Mouse (Mus musculus) liver, postnatal 0 days (tissue): ENCODE results near the gene Mybphl. TPM values are rescaled to one million over a fixed set of nuclear protein-coding genes. Genes with fewer than 3 reads are reported as not detected.

Source experiments
- ATAC-seq: fragments of 200-750 bp; cut with Nextera tagmentation; 2 replicates; pipeline ENCODE4 v1.8.0; 2017; ENCODE audit warnings: mild to moderate bottlenecking, moderate library complexity
- DNase-seq: peaks from one replicate; pipeline ENCODE4 v3.0.0-alpha.2; 2016
- H3K27ac ChIP-seq: fragments of 300-500 bp; sonication (generic); 2 replicates; pipeline ENCODE4 v1.5.1; 2014; ENCODE audit warnings: antibody characterized with exemption, moderate library complexity, mild to moderate bottlenecking, low read depth
- H3K27me3 ChIP-seq: fragments of 300-500 bp; sonication (generic); 2 replicates; pipeline ENCODE4 v1.6.1; 2014; ENCODE audit warnings: low read length, control low read depth, mixed read lengths; ENCODE audit not compliant: insufficient read depth
- H3K36me3 ChIP-seq: fragments of 300-500 bp; sonication (generic); replicated peaks from 2 replicates; pipeline ENCODE4 v1.6.1; 2014; ENCODE audit warnings: mild to moderate bottlenecking, control low read depth, low read length, moderate library complexity, mixed read lengths; ENCODE audit not compliant: insufficient read depth
- H3K4me1 ChIP-seq: fragments of 300-500 bp; sonication (generic); 2 replicates; pipeline ENCODE4 v1.6.1; 2014; ENCODE audit warnings: antibody characterized with exemption, mild to moderate bottlenecking, control low read depth; ENCODE audit not compliant: insufficient read depth
- H3K4me2 ChIP-seq: fragments of 300-500 bp; sonication (generic); 2 replicates; pipeline ENCODE4 v1.6.1; 2014; ENCODE audit warnings: low read depth, mild to moderate bottlenecking, low read length, moderate library complexity, mixed read lengths
- H3K4me3 ChIP-seq: fragments of 300-500 bp; sonication (generic); 2 replicates; pipeline ENCODE4 v1.5.1; 2014; ENCODE audit warnings: low read depth, low read length
- H3K9ac ChIP-seq: fragments of 300-500 bp; sonication (generic); replicated peaks from 2 replicates; pipeline ENCODE4 v1.6.1; 2014; ENCODE audit warnings: mild to moderate bottlenecking, moderate library complexity
- H3K9me3 ChIP-seq: fragments of 300-500 bp; sonication (generic); 2 replicates; pipeline ENCODE4 v1.6.1; 2016; ENCODE audit warnings: mild to moderate bottlenecking, control low read depth, low read length, mixed read lengths
- CTCF ChIP-seq: sonication (generic); IDR thresholded peaks from 2 replicates; pipeline ENCODE4 v1.5.1; 2016; ENCODE audit warnings: antibody characterized with exemption, low read depth
- EP300 ChIP-seq: IDR thresholded peaks from 2 replicates; pipeline ENCODE4 v1.6.1; 2016; ENCODE audit warnings: antibody characterized with exemption, low read depth, mild to moderate bottlenecking
- WGBS: fragments of 180-500 bp; shearing (Covaris S2); extraction: QIAGEN DNeasy Blood & Tissue Kit; methylation state at CpG from one replicate; pipeline ENCODE4 v1.1.7; 2014; ENCODE audit not compliant: insufficient replicate concordance; 5-methylcytosine and 5-hydroxymethylcytosine counted together
- polyA plus RNA-seq: library from polyadenylated mRNA; unstranded; fragments of >200 nt; fragmentation: Nextera tagmentation; extraction: Ambion mirVana; gene quantifications from 2 replicates; pipeline ENCODE4 v1.2.1, GENCODE M21; 2015

Gene Mybphl
- polyA plus RNA-seq, 1 experiment from 2014 or later = 0.49 TPM

DNA sequence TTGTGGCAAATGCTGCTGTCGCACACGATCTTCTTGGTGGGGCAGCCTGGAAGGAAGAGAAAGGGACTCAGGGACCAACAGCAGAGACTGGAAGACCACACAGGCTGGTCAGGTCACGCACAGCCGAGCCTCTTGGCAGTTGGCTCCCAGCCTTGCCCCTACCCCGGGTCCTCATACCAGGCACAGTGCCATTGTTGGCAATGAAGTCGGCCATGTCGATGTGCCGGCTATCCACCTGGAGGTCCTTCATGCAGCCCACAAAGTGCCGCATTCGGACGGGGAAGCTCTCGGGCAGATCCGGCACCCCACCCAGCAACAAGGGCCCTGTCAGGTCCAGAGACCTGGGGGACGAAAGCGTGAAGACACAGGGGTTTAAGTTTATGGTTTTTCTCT, 37.8 kb downstream of the Mybphl start:
- DNase-seq = no peak
- no peaks in the 10 kb centered on the region for H3K36me3 ChIP-seq
- 90% methylated on average over 15 of the region's 15 CpGs for WGBS
- no peak overlapping the region for H3K4me2 ChIP-seq
- no peak overlapping the region for H3K9ac ChIP-seq
- H3K4me3 ChIP-seq = no peak overlapping the region
- no peak overlapping the region for H3K27ac ChIP-seq
- TF ChIP-seq CTCF (no peak), EP300 (no peak)
- no peak for ATAC-seq
- H3K27me3 ChIP-seq = no peaks in the 10 kb centered on the region
- no peaks in the 10 kb centered on the region for H3K4me1 ChIP-seq
- H3K9me3 ChIP-seq = no peaks in the 10 kb centered on the region

- no peak for DNase-seq
- Histone ChIP-seq H3K27ac (no peak overlapping the region), H3K27me3 (no peaks in the 10 kb centered on the region), H3K4me3 (no peak overlapping the region), H3K4me2 (no peak overlapping the region), H3K36me3 (no peaks in the 10 kb centered on the region), H3K9ac (no peak overlapping the region), H3K9me3 (no peaks in the 10 kb centered on the region), H3K4me1 (no peaks in the 10 kb centered on the region)
- 69% methylated on average over 14 of the region's 14 CpGs for WGBS
- TF ChIP-seq EP300 (no peak), CTCF (no peak)
- no peak for ATAC-seq
Measured at GRCm38 (mm10) chr3:108405536-108406305, 41.0 kb downstream of the Mybphl start.

- Histone ChIP-seq H3K27me3 (no peaks in the 10 kb centered on the region), H3K27ac (no peak overlapping the region), H3K36me3 (no peaks in the 10 kb centered on the region), H3K9me3 (no peaks in the 10 kb centered on the region), H3K4me1 (no peaks in the 10 kb centered on the region), H3K9ac (no peak overlapping the region), H3K4me2 (no peak overlapping the region), H3K4me3 (no peak overlapping the region)
- ATAC-seq = no peak
- DNase-seq = no peak
- TF ChIP-seq EP300 (no peak), CTCF (no peak)
- 88% methylated on average over 24 of the region's 24 CpGs for WGBS
Measured at GRCm38 (mm10) chr3:108406306-108406885, 41.7 kb downstream of the Mybphl start.

DNA sequence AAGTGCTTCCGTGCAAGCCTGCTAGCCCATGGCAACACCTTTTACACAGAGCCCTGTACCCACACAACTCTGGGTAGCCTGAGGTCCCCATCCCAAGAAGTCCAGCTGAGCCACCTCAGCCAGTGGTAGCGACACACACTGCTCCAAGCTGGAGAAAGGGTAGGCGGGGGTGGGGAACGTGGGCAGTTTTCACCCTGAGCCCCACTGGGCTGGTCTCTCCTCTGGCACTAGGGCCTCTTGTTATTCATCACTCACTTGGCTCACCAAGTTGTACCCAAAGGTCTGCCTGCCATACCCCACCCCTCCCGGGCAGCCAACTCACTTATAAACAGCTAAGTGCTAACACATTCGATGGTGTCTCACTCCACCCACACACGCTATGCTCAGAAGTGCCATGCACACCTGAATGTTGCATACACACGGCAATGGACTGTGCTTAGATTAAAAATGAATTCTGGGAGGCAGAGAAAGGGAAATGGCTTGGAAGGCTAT, 43.9 kb downstream of the Mybphl start:
- DNase-seq (no peak), ATAC-seq (no peak)
- TF ChIP-seq EP300 (no peak), CTCF (no peak)
- Histone ChIP-seq H3K27me3 (no peaks in the 10 kb centered on the region), H3K4me2 (no peak overlapping the region), H3K9me3 (peaks cover 8% of the 10 kb centered on the region; the same call in 1 of the 2 replicates), H3K4me3 (no peak overlapping the region), H3K36me3 (no peaks in the 10 kb centered on the region), H3K4me1 (no peaks in the 10 kb centered on the region), H3K9ac (no peak overlapping the region), H3K27ac (no peak overlapping the region)
- 82% methylated on average over 8 of the region's 8 CpGs for WGBS

- Histone ChIP-seq H3K27ac (no peak overlapping the region), H3K9ac (no peak overlapping the region), H3K4me3 (no peak overlapping the region), H3K4me2 (no peak overlapping the region), H3K36me3 (no peaks in the 10 kb centered on the region), H3K27me3 (peaks cover 6% of the 10 kb centered on the region), H3K4me1 (no peaks in the 10 kb centered on the region), H3K9me3 (peaks cover 16% of the 10 kb centered on the region)
- no peak for DNase-seq
- WGBS = 64% methylated on average over 8 of the region's 8 CpGs
- no peak for ATAC-seq
- TF ChIP-seq EP300 = no peak
- TF ChIP-seq CTCF = no peak
Measured at GRCm38 (mm10) chr3:108409656-108410358, 45.1 kb downstream of the Mybphl start.

DNA sequence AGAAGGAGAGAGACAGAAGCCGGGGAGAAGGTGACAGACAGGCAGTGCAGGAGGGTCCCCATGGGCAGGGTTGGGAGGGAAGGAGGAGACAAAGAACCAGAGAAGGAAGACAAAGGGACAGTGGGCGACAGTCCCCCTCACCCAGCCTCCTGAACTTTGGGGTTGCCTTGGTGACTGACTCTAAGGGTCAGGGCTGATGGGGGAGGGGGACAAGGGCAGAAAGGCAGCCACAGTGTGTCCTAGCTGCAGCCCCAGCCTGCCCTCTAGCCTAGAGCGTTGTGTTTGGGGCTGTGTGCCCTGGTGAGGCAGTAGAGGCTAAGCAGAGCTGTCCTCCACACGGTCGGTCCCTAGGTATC, 45.6 kb downstream of the Mybphl start:
- TF ChIP-seq EP300 = no peak
- TF ChIP-seq CTCF = no peak
- H3K36me3 ChIP-seq = no peaks in the 10 kb centered on the region
- ATAC-seq (no peak), DNase-seq (no peak)
- peaks cover 16% of the 10 kb centered on the region for H3K9me3 ChIP-seq
- 0 out of 2 replicates have a peak, but pooled peaks cover under 1% of the 10 kb centered on the region for H3K4me1 ChIP-seq
- H3K4me2 ChIP-seq = no peak overlapping the region
- no peak overlapping the region for H3K4me3 ChIP-seq
- H3K27ac ChIP-seq = no peak overlapping the region
- H3K9ac ChIP-seq = no peak overlapping the region
- H3K27me3 ChIP-seq = peaks cover 11% of the 10 kb centered on the region
- WGBS = 46% methylated on average over 5 of the region's 5 CpGs
